Mouse (Mus musculus): ENCODE measurements at regions not wholly inside any gene's neighbourhood (a gene's known extent, or its start where the extent isn't known, plus 50 kb on each side); places are given as distances from the start of the nearest gene placed in this dataset.

DNA sequence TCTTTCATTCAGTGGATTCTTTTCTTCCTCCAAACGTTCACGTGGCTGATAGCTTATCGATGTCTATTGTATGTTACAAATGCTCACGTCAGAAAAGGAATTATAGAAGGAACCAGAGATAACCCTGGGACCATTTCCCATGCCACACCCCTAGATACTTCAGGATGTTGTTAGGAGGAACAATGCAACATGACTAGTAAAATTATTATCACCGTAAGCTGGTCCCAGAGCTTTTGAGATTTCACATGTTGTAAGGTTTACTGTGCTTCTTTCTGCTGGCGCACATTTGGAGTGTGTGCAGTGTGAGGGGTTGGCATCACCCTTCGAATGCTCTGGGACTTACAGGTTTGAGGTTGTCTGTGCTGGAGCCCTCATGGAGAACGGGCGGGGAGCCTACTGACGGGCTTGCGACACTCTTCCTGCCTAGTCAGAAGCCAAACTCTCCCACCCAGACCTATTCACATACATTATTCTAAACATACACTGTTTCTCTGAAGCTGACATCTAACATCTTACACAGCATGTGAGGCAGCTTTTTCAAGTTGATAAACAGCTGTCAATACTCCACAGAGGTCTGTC, 118.2 kb upstream of the Ednrb start:
- in situ Hi-C loops (cut with MboI; ENCODE audit: low pct_unique_long_range_greater_than_20kb in 1 of 2, low sequenced_read_pairs in 2 of 2, unreplicated experiment in 1 of 2) = no loop called here

DNA sequence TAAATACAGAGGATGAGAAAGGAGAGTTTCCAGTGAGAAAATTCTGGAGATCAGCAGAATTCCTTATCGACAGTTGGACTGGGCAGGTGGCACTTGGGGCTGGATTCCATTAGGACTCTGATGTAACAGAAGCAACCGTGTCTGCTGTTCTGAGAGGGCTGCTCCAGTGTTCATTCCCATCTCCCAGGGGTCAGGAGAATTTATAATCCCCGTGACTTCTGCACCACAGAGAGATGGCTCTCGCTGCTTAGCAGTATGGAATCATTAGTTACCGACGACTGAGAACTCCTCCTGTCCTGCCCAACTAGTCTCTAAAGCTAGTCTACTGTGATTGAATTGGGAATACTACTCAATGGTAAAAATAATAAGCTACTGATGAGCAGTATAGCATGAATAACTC, 107.7 kb upstream of the Ednrb start:
- in situ Hi-C loops (cut with MboI; ENCODE audit: low pct_unique_long_range_greater_than_20kb in 1 of 2, low sequenced_read_pairs in 2 of 2, unreplicated experiment in 1 of 2) = no loop called here

DNA sequence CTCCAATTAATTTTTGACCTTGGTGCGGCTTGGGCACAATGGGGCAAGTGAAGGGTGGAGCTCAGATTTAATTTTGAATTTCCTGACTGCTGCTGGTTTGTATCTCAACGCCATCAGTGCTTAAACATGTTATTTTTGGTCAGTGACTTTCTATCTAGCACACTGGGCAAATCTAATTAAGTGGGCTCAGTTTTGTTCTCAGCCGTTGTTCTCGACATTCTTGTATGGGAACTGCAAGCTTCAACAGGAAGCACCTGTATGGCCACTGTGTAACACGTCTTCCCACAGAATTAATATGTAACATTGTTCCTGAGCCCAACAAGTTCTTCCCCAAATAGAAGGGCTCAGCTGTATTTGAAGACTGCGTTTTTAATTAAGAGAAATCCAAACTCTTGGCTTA, 105.7 kb upstream of the Ednrb start:
- in situ Hi-C loops (cut with MboI; ENCODE audit: low pct_unique_long_range_greater_than_20kb in 1 of 2, low sequenced_read_pairs in 2 of 2, unreplicated experiment in 1 of 2) = no loop called here

DNA sequence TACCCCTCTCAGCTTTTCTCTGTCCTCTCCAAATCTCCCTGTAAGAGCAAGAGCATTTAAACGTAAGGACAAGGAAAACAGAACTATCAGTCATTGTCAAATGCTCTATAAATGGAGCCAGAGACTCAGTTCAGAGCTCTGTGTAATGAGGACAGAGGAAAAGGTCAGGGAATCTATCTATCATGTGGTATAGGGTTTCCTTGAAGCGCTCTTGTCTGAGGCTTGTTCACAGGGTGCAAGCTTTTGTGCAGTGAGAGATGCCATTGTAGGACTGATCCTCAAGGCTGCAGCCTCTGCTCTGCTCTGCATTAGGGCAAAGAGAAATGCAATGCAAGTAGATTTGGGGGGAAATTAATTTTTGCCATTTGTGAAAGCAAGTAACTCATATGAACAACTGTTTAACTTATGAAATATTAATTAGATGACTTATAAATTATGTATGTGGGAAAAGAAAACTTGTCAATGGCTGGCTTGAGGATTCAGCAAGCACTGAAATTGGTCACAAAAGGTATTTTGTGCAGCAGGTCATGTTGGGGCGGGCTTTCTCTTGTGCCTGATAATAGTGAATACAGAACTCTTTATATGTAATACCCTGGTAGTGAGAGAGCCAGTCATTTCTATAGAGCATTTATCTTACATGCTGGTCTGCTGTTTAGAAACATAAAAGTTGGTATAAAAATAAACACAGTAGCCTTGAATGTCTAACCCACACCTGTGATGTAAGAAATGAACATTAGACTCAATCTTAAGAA, 104.0 kb upstream of the Ednrb start:
- in situ Hi-C loops (cut with MboI; ENCODE audit: low pct_unique_long_range_greater_than_20kb in 1 of 2, low sequenced_read_pairs in 2 of 2, unreplicated experiment in 1 of 2) = no loop called here

DNA sequence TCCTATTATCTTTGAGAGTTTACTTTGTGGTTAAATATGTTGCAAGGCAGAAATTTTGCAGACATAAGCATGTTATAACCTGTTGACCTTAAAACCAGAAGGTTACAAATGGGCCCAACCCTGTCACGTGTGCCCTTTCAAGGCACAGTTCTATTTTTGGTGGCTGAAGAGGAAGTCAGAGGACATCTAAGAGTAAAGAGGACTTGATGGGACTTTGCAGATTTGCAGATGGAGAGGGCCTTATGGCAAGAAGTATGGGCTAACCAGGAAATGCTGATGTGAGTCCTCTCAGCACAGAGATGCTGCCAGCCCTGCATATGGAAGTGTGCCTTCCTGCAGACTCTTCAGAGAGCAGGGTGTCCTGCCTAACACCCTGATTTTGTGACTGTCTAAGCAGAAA, 101.6 kb upstream of the Ednrb start:
- in situ Hi-C loops (cut with MboI; ENCODE audit: low pct_unique_long_range_greater_than_20kb in 1 of 2, low sequenced_read_pairs in 2 of 2, unreplicated experiment in 1 of 2) = no loop called here

DNA sequence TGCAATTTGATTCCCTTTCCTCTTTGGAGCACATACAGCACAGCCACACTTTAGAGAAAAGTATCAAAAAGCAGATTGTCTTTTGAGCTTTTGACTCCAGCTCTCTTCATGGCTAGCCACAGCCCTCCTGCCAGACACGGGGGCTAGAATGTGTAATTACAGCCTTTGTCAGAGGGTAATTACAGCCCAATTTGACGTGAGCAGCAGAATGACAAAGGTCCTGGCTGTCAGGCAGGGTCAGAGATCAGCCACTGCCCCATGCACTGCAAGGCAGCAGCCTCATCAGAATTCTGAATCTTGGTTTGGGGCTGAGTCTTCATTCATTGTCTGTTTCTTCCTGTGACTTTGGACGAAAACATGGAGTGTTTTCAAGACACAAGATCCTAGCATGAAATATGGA, 95.7 kb upstream of the Ednrb start:
- in situ Hi-C loops (cut with MboI; ENCODE audit: low pct_unique_long_range_greater_than_20kb in 1 of 2, low sequenced_read_pairs in 2 of 2, unreplicated experiment in 1 of 2) = no loop called here

DNA sequence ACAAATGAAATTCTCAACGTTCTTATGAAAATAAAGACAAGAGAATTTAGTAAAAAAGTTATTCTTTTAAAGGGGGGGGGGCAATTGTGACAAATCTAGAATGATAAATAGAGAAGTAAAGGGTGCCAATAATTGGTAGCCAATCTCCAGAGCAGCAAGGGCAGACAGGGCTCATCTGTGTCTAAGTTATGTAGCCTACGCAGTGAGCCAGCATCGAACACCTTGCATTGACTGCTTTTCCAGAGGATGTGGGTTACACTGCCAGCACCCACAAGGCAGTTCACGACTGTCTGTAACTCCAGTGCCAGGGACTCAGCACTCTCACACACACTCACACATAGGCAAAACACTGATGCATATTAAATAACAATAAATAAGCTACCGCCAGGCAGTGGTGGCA, 94.7 kb upstream of the Ednrb start:
- in situ Hi-C loops (cut with MboI; ENCODE audit: low pct_unique_long_range_greater_than_20kb in 1 of 2, low sequenced_read_pairs in 2 of 2, unreplicated experiment in 1 of 2) = no loop called here

DNA sequence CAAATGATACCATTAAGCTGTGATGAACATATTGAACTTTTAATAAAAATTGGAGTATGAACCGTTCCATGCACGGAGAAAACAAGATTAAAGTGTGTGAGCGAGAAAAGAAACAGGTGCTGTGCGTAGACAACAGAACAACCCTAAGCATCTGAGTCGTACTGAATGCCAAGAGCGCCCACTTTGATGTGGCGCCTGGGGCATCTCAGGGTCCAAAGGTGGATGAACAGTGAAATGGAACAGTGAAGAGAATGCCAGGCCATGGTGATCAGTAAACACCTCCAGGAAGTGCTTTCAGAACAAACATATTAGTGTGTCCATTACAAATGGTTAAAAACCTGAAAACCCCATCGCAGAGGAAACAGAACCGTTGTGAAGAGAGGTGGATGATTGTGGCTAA, 94.0 kb upstream of the Ednrb start:
- in situ Hi-C loops (cut with MboI; ENCODE audit: low pct_unique_long_range_greater_than_20kb in 1 of 2, low sequenced_read_pairs in 2 of 2, unreplicated experiment in 1 of 2) = no loop called here

DNA sequence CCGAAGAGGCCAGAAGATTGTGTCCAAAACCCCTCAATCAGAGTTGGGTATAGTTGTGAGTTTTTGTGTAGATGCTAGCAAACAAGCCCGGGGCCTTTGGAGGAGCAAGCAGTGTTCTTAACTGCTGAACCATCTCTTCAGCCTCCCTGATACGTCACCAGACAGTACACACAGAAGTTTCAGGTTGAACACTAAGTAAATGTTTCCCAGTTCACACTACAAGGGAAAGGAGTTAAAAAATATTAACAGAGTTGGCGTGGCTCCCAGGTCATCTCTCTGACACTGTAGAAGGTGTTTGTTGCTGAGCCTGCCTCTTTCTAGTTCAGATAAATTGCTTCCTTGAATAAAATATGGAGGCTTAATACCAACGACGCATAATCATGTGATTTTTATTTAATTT, 93.5 kb upstream of the Ednrb start:
- in situ Hi-C loops (cut with MboI; ENCODE audit: low pct_unique_long_range_greater_than_20kb in 1 of 2, low sequenced_read_pairs in 2 of 2, unreplicated experiment in 1 of 2) = no loop called here

DNA sequence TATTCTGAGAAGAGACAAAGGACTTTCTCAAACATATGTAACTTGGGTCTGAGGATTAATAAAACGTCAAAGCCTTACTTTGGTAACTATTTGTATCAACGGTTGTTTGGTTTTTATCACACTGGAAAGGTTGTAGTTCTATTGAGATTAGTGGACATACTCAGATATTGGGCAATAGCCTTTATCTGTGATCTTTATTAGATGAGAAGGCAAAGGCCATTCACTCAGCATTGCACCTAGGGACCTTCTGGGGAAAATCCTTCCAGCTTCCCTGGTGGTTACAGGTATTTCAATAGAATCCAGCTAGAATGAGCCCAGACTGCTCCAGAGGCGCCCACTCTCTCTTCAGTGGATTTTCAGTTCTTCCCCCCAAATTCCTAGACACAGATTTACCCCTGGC, 89.6 kb upstream of the Ednrb start:
- in situ Hi-C loops (cut with MboI; ENCODE audit: low pct_unique_long_range_greater_than_20kb in 1 of 2, low sequenced_read_pairs in 2 of 2, unreplicated experiment in 1 of 2) = no loop called here

DNA sequence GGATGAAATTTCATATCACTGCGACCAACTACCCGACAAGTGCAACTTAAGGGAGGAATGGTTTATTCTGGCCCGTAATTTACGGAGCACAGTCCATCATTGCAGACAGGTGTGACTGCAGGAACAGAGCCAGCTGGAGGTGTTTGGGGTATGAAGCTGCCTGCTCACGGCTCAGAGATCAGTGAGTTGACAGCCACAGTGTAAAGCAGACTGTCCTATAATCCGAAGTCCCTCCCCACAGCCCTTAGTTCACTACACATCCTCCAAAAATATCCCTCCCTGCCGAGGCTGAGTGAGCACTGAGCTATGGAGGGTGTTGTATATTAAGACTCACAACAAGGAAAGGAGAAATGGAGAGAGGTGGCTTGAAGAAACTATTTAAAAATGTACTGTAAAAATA, 88.0 kb upstream of the Ednrb start:
- in situ Hi-C loops (cut with MboI; ENCODE audit: low pct_unique_long_range_greater_than_20kb in 1 of 2, low sequenced_read_pairs in 2 of 2, unreplicated experiment in 1 of 2) = no loop called here

DNA sequence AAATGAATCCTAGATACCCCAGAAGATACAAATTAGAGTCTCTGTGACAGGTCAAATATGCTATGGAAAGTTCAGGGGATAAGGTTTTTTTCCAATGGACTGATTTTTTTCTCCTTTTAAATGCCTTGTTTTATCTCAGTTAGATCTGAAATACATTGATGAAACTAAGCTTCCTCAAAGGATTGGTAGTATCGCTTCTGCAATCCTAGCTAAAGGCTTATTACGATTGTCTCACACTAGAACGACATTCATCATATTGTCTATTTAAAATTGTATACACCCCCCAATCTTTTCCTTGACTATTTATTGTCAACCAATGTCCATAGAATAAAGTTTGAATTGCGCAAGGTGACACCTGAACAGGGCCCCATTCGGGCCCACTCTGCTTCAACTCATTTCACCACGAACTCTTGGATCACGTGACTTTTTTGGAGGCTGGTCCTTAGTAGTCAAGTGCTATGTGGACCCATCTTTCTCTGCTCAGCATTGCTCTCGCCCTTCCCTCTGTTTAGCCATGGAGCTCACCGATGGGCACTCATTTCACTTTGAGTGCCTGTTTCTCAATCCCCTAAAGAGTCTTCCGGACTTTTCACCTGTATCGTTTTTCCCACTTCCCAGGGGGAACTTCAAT, 85.6 kb upstream of the Ednrb start:
- in situ Hi-C loops (cut with MboI; ENCODE audit: low pct_unique_long_range_greater_than_20kb in 1 of 2, low sequenced_read_pairs in 2 of 2, unreplicated experiment in 1 of 2) = no loop called here

DNA sequence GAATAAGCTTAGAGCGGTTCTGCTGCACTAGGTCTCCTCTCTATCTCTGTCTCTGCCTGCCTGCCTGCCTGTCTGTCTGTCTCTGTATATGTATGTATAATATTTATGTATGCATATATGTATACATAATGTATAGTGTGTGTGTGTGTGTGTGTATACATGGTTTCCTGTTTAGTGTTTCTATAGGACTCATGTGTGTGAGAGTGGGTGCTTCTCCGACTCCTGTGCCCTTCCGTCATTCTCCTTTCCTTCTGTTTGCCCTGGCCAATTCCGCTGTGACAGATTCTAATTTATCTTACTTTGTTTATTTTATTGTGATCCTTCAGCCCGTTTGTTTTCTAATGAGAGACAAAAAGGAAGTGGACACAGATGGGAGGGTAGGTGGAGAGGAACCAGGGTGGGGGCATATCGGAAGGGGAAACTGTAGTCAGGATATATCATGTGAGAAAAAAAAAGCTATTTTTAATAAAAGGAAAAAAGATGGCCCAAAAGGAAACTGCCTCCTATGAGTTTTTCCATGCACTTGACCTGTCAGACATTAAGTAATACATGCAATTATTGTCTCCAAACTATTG, 85.0 kb upstream of the Ednrb start:
- in situ Hi-C loops (cut with MboI; ENCODE audit: low pct_unique_long_range_greater_than_20kb in 1 of 2, low sequenced_read_pairs in 2 of 2, unreplicated experiment in 1 of 2) = no loop called here

DNA sequence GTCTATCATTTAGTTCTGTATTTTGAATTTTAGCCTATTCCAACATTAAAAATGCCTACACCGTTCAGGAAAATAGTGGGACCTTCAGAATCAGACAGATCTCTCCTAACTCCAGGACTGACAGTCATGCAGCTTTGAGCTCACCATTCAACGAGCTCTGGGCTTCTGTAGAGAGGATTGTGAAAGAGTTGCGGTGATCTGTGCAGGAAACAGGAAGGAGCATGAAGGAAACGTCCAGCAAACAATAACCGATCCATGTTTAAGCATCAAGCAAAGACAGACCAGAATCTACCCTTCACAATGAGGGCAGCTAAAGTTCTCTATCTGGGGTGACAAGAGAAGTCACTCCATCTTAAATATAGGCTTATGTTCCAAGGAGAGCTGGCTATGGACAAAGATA, 76.0 kb upstream of the Ednrb start:
- in situ Hi-C loops (cut with MboI; ENCODE audit: low pct_unique_long_range_greater_than_20kb in 1 of 2, low sequenced_read_pairs in 2 of 2, unreplicated experiment in 1 of 2) = no loop called here

DNA sequence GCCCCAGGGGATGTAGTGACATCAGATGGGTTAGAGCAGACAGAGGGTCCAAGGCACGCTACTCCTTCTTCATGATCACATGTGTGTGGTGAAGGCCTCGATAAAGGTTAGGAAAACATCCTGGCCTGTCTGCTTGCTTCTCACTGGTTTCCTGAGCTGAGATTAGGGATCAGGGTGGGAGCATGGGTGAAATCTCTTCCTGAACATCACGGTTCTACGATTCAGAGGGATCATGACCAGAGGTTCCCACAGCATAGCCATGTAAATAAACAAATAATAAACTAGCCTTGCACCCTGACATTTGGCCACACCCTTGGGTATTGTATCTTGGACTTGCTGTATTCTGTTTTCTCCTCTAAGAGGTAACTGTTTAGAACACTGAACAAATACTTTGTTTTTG, 75.2 kb upstream of the Ednrb start:
- in situ Hi-C loops (cut with MboI; ENCODE audit: low pct_unique_long_range_greater_than_20kb in 1 of 2, low sequenced_read_pairs in 2 of 2, unreplicated experiment in 1 of 2) = no loop called here

DNA sequence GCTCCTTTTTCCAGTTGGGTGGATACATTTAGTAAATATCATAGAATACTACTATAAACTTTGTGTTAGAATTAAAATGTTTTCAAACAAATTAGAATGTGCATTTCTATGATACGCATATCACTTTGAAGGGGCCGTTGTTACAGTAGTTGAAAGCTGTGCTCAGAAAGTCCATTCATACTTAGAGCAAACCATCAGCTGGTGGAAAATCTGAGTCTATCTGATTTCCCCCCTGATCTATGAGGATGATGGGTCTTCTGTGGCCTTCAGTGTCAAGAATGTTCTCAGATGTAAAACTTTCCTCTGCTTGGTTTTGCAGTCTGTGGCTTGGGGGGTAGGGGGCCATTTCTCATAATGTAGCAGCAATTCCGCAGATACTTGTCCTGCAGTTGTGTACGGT, 69.3 kb upstream of the Ednrb start:
- in situ Hi-C loops (cut with MboI; ENCODE audit: low pct_unique_long_range_greater_than_20kb in 1 of 2, low sequenced_read_pairs in 2 of 2, unreplicated experiment in 1 of 2) = no loop called here

DNA sequence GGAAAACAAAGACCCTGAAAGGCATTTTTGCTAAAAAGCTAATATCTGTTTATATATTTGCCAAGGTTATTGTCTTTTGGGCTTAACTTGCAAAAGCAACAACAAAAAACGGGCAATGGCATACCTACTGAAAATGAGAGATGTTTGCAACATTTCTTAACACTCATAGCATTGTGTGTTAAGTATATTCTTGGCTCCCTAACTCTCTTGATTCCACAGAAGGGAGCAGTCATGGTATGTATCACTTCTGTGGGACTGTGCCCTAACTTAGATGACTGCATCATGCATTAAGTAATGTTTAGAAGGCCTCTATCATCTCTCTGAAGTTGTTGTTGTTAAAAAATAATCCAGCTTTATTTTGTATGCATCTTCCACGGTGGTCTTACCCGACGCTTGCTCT, 67.5 kb upstream of the Ednrb start:
- in situ Hi-C loops (cut with MboI; ENCODE audit: low pct_unique_long_range_greater_than_20kb in 1 of 2, low sequenced_read_pairs in 2 of 2, unreplicated experiment in 1 of 2) = no loop called here

DNA sequence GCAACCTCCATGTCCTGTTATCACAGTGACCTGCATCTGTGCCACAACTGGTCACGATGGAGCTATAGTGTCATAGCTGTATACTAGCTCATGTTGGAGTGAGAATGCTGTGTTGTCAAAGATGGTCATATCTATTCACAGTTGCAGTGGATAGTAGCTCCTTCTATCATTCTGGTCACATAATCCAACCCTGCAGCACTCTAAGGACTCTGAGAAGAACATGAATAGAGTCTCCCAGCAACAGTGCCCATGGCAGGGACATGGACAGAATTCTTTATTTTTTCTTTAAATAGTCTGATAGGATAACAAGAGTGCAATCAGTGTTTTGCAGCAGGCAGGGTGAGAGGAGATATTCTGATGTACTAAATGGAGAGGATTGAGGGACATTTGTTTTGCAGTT, 67.1 kb upstream of the Ednrb start:
- in situ Hi-C loops (cut with MboI; ENCODE audit: low pct_unique_long_range_greater_than_20kb in 1 of 2, low sequenced_read_pairs in 2 of 2, unreplicated experiment in 1 of 2) = no loop called here

DNA sequence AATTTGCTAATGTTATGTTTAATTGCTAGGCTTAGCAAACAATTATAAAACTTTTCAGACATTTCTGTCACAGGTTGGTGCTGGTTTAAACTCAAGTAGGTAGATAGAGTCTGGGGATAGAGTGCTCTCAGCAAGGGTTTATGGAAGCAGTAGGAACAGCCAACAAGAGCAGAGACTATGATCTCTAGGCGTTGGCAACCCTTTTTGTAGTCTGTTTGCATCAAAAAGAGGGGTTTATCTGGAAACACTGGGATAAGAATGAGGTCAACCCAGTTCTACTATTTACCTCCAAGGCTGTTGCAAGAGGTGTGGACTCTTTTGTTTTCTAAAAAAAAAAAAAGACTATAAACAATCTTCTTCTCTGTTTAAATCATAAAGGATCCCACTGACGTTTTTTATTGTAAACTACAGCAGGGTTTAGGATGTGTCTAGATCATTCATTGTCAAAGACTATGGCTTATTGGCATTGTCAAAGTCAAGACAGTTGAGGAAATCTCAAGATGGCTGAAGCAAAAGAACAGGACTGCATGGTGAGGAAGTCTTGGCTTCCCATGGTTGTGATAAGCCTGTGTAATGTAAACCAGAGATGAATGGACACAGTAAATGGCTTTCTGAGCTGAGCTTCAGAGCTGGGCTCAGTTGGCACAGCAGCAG, 62.3 kb upstream of the Ednrb start:
- in situ Hi-C loops (cut with MboI; ENCODE audit: low pct_unique_long_range_greater_than_20kb in 1 of 2, low sequenced_read_pairs in 2 of 2, unreplicated experiment in 1 of 2) = no loop called here
